Mouse (Mus musculus) kidney, postnatal 0 days (tissue): ENCODE data around the gene Setd3. TPM values are rescaled to one million over a fixed set of nuclear protein-coding genes. Genes with fewer than 3 reads are reported as not detected.
A peak's percentile ranks its signal among the peaks of the same experiment; 100 is the strongest.

ENCODE experiments used
- ATAC-seq: fragments of 200-750 bp; cut with Nextera tagmentation; replicated peaks from 2 replicates; pipeline ENCODE4 v1.8.0; 2017; ENCODE audit warnings: low read depth, moderate number of reproducible peaks, moderate TSS enrichment, moderate library complexity; ENCODE audit not compliant: low FRiP score
- DNase-seq: peaks from one replicate; pipeline ENCODE4 v3.0.0-alpha.2; 2016; ENCODE audit warnings: low spot score
- H3K27ac ChIP-seq: fragments of 300-500 bp; sonication (generic); 2 replicates; pipeline ENCODE4 v1.5.1; 2014; ENCODE audit warnings: mild to moderate bottlenecking
- H3K27me3 ChIP-seq: fragments of 300-500 bp; sonication (generic); 2 replicates; pipeline ENCODE4 v1.6.1; 2014; ENCODE audit warnings: low read length, mixed read lengths; ENCODE audit not compliant: insufficient read depth
- H3K36me3 ChIP-seq: fragments of 300-500 bp; sonication (generic); 2 replicates; pipeline ENCODE4 v1.6.1; 2014; ENCODE audit warnings: low read length, mixed read lengths; ENCODE audit not compliant: insufficient read depth
- H3K4me1 ChIP-seq: fragments of 300-500 bp; sonication (generic); replicated peaks from 2 replicates; pipeline ENCODE4 v1.6.1; 2014; ENCODE audit warnings: antibody characterized with exemption, low read length, mixed read lengths; ENCODE audit not compliant: insufficient read depth
- H3K4me2 ChIP-seq: fragments of 300-500 bp; sonication (generic); 2 replicates; pipeline ENCODE4 v1.6.1; 2014; ENCODE audit warnings: mild to moderate bottlenecking, low read length, moderate library complexity, mixed read lengths
- H3K4me3 ChIP-seq: fragments of 300-500 bp; sonication (generic); replicated peaks from 2 replicates; pipeline ENCODE4 v1.5.1; 2014; ENCODE audit warnings: low read depth, low read length
- H3K9ac ChIP-seq: fragments of 300-500 bp; sonication (generic); 2 replicates; pipeline ENCODE4 v1.6.1; 2014; ENCODE audit warnings: low read depth, low read length
- H3K9me3 ChIP-seq: fragments of 300-500 bp; sonication (generic); replicated peaks from 2 replicates; pipeline ENCODE4 v1.6.1; 2016; ENCODE audit warnings: low read length, inconsistent platforms, mixed read lengths
- CTCF ChIP-seq: IDR thresholded peaks from 2 replicates; pipeline ENCODE4 v1.5.1; 2016; ENCODE audit warnings: antibody characterized with exemption, low read depth, mild to moderate bottlenecking, moderate library complexity
- WGBS: fragments of 180-500 bp; shearing (Covaris S2); extraction: QIAGEN DNeasy Blood & Tissue Kit; methylation state at CpG from one replicate; pipeline ENCODE4 v1.1.7; 2014; 5-methylcytosine and 5-hydroxymethylcytosine counted together
- polyA plus RNA-seq: library from polyadenylated mRNA; unstranded; fragments of >200 nt; fragmentation: Nextera tagmentation; extraction: Ambion mirVana; gene quantifications from 2 replicates; pipeline ENCODE4 v1.2.1, GENCODE M21; 2015

Setd3 gene
- polyA plus RNA-seq, 1 experiment from 2014 or later, result 74.3 TPM

- WGBS, result 88% methylated on average over 9 of the region's 9 CpGs
- Histone ChIP-seq H3K4me3 (no peak overlapping the region), H3K9ac (no peak overlapping the region), H3K4me2 (no peak overlapping the region), H3K9me3 (no peaks in the 10 kb centered on the region), H3K4me1 (peaks cover 18% of the 10 kb centered on the region; the same call in 1 of the 2 replicates), H3K27ac (no peak overlapping the region), H3K36me3 (0 out of 2 replicates have a peak, but pooled peaks cover 14% of the 10 kb centered on the region), H3K27me3 (no peaks in the 10 kb centered on the region)
- DNase-seq, result no peak
- no peak for ATAC-seq
- TF ChIP-seq CTCF, result no peak
Observed at GRCm38 (mm10) chr12:108208216-108208615, 29.1 kb upstream of the Setd3 start.

DNA sequence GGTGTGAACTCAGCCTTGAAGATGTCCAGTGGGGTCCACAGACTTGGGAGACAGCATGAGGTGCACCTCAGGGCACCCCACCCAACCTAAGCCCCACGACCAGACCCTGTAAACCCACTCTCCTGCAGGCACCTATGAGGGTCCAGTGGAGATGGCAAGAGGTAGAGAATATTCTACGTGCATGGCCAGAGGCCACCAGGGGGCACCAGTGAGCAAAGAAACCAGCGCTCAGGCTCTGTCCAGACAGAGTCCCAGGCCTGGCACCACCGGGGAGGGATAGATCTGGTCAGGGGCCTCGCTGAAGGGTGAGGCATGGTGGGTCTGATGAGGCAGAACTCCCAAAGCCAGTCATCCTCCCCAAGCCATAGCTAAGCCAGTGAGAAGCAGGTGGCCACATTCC, 27.5 kb upstream of the Setd3 start:
- Histone ChIP-seq H3K27ac (no peak overlapping the region), H3K9me3 (no peaks in the 10 kb centered on the region), H3K4me3 (no peak overlapping the region), H3K27me3 (no peaks in the 10 kb centered on the region), H3K9ac (no peak overlapping the region), H3K36me3 (peaks cover 27% of the 10 kb centered on the region), H3K4me1 (peaks cover 2% of the 10 kb centered on the region; the same call in 1 of the 2 replicates), H3K4me2 (no peak overlapping the region)
- peak; percentile 76 for DNase-seq
- peak; percentile 37 for ATAC-seq
- WGBS, result 9% methylated on average over 5 of the region's 5 CpGs
- peak; percentile 92 for TF ChIP-seq CTCF

GRCm38 (mm10) chr12:108204978-108205377, 25.9 kb upstream of the Setd3 start:
- TF ChIP-seq CTCF, result no peak
- WGBS, result 58% methylated on average over 12 of the region's 12 CpGs
- DNase-seq (no peak), ATAC-seq (no peak)
- Histone ChIP-seq H3K4me3 (no peak overlapping the region), H3K27ac (no peak overlapping the region), H3K27me3 (no peaks in the 10 kb centered on the region), H3K9ac (no peak overlapping the region), H3K4me2 (no peak overlapping the region), H3K36me3 (peaks cover 40% of the 10 kb centered on the region), H3K9me3 (no peaks in the 10 kb centered on the region), H3K4me1 (no peaks in the 10 kb centered on the region)

- Histone ChIP-seq H3K4me2 (no peak overlapping the region), H3K4me1 (no peaks in the 10 kb centered on the region), H3K36me3 (peaks cover 51% of the 10 kb centered on the region), H3K27me3 (no peaks in the 10 kb centered on the region), H3K27ac (no peak overlapping the region), H3K9me3 (no peaks in the 10 kb centered on the region), H3K4me3 (no peak overlapping the region), H3K9ac (no peak overlapping the region)
- DNase-seq, result no peak
- ATAC-seq, result no peak
- TF ChIP-seq CTCF, result no peak
- 58% methylated on average over 8 of the region's 8 CpGs for WGBS
Observed at GRCm38 (mm10) chr12:108203895-108204294, 24.8 kb upstream of the Setd3 start.

DNA sequence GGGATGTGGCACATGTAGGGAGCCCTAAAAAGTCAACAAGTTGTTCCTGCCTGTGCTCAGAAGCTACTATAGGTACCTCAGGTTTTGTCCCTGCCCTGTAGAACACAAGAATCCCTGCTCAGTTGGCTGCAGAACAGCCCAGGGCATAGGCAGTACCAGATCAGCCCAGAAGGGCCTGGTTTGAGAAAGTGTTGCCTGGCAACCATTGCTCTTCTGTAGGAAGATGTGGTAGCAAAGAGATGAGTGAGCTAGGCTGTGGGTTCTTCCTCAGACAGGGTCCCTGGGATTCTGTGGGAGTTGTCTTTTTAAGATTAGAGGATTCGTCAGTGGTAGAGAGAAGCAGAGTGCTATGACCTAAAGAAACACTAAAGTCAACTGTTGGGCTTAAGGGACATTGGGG, 21.0 kb upstream of the Setd3 start:
- Histone ChIP-seq H3K4me3 (no peak overlapping the region), H3K27me3 (no peaks in the 10 kb centered on the region), H3K36me3 (peaks cover 79% of the 10 kb centered on the region), H3K9ac (no peak overlapping the region), H3K4me2 (no peak overlapping the region), H3K27ac (no peak overlapping the region), H3K4me1 (no peaks in the 10 kb centered on the region), H3K9me3 (no peaks in the 10 kb centered on the region)
- DNase-seq (no peak), ATAC-seq (no peak)
- 71% methylated on average over 1 of the region's 1 CpGs for WGBS
- TF ChIP-seq CTCF, result no peak

- H3K9ac ChIP-seq, result no peak overlapping the region
- no peak overlapping the region for H3K4me2 ChIP-seq
- no peak for TF ChIP-seq CTCF
- WGBS, result 92% methylated on average over 4 of the region's 4 CpGs
- DNase-seq, result no peak
- H3K27ac ChIP-seq, result no peak overlapping the region
- no peaks in the 10 kb centered on the region for H3K27me3 ChIP-seq
- no peaks in the 10 kb centered on the region for H3K9me3 ChIP-seq
- H3K36me3 ChIP-seq, result peaks cover 88% of the 10 kb centered on the region
- no peak overlapping the region for H3K4me3 ChIP-seq
- no peak for ATAC-seq
- no peaks in the 10 kb centered on the region for H3K4me1 ChIP-seq
Observed at GRCm38 (mm10) chr12:108198447-108198846, 19.3 kb upstream of the Setd3 start.

- no peaks in the 10 kb centered on the region for H3K4me1 ChIP-seq
- H3K9ac ChIP-seq, result no peak overlapping the region
- H3K36me3 ChIP-seq, result peaks cover 84% of the 10 kb centered on the region
- no peaks in the 10 kb centered on the region for H3K27me3 ChIP-seq
- H3K9me3 ChIP-seq, result no peaks in the 10 kb centered on the region
- no peak for DNase-seq
- no peak overlapping the region for H3K4me2 ChIP-seq
- WGBS, result 96% methylated on average over 11 of the region's 11 CpGs
- no peak for ATAC-seq
- TF ChIP-seq CTCF, result no peak
- H3K4me3 ChIP-seq, result no peak overlapping the region
- no peak overlapping the region for H3K27ac ChIP-seq
Observed at GRCm38 (mm10) chr12:108195761-108196160, 16.6 kb upstream of the Setd3 start.
